Mouse (Mus musculus): ENCODE measurements around the gene Ankrd34b. TPM values are rescaled to one million over a fixed set of nuclear protein-coding genes. Genes with fewer than 3 reads are reported as not detected.

Ankrd34b gene
- total RNA-seq, 2 experiments from 2014 or later = 18.2 to 20.5 TPM

DNA sequence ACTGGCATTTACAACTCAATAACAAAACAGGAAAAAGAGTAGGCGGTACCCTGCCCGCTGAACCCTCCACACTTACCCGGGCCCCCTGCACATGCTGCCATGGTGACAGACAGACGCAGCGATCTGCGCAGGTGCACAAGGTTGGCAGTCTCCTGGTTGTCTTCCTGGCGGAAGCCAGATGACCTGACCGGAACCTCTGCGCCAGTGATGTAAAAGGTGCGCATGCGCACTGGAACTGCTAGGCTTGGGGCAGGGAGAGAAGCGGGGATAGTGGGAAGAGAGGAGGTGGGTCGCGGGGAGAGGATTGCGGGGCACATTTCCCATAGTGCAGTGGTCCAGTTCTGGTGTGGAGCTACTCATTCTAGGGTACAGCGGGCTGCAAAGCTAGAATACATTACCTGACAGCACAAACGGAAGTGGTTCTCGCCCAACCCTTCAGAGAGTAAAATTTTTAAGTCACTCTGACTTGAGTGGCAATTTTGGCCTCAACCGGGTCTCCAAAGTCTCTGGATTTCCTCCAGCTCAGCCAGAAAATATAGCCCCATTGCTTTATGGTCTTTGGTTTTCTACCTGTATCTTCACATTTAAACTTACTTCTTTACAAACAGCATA lies 58.3 kb downstream of the Ankrd34b start, which contains the start of gene Fam151b:
Gene Fam151b (minus strand): TSS at position 164 of the 612 bp plus-strand sequence.
- intact Hi-C loops (cut with DNase I) = loop anchor here (2.0 to 5.0 kb wide), 2 partner anchors 129 to 577 kb away; partner anchors contain the start of genes Dhfr and Msh3

GRCm38 (mm10) chr13:92490817-92491216 lies 65.1 kb downstream of the Ankrd34b start:
- DNase-seq (ENCODE audit: low spot score in 2 of 2) = no peak
- intact Hi-C loops (cut with DNase I) = no loop called here

More for the DNA sequence above, 58.3 kb downstream of the Ankrd34b start, which contains the start of gene Fam151b:
- peak; percentile 91 to 96 for DNase-seq (ENCODE audit: low spot score in 2 of 2)

Other genes with a start within 250 kb of the Ankrd34b start
- not detected for gene Gm20379, start 119.9 kb upstream of the Ankrd34b start, total RNA-seq (2021)
- 1 to 10 TPM; 1.1 to 1.3 TPM for gene Dhfr, start 71.2 kb upstream of the Ankrd34b start, total RNA-seq (2021)
- 10 to 100 TPM; 22.7 to 24.9 TPM for gene Msh3, start 70.9 kb upstream of the Ankrd34b start, total RNA-seq (2021)
- 10 to 100 TPM; 10.6 to 11.2 TPM for gene Fam151b, start 58.1 kb downstream of the Ankrd34b start, total RNA-seq (2021)
- 10 to 100 TPM; 17.0 to 18.6 TPM for gene Zfyve16, start 105.0 kb downstream of the Ankrd34b start, total RNA-seq (2021)
- not detected for gene Spz1, start 150.3 kb downstream of the Ankrd34b start, total RNA-seq (2021)
- 10 to 100 TPM; 56.3 to 71.3 TPM for gene Serinc5, start 185.2 kb downstream of the Ankrd34b start, total RNA-seq (2021)